Mouse (Mus musculus): ENCODE data around the gene Kalrn.

GRCm38 (mm10) chr16:34084135-34084920, 489.0 kb downstream of the Kalrn start:
- TF ChIP-seq CTCF (IDR thresholded peaks at IDR 0.05; ENCODE audit: extremely low read depth, insufficient read depth, low read length) (no peak), POLR2A (IDR thresholded peaks at IDR 0.05; ENCODE audit: extremely low read depth, insufficient read depth, low read length) (no peak)
